Mouse (Mus musculus) kidney, postnatal 14 days (tissue): ENCODE results near the gene Fgfr2.

Experiments
- DNase-seq: peaks from one replicate; pipeline ENCODE4 v3.0.0; 2022; ENCODE audit warnings: mixed read lengths

Gene Fgfr2

DNA sequence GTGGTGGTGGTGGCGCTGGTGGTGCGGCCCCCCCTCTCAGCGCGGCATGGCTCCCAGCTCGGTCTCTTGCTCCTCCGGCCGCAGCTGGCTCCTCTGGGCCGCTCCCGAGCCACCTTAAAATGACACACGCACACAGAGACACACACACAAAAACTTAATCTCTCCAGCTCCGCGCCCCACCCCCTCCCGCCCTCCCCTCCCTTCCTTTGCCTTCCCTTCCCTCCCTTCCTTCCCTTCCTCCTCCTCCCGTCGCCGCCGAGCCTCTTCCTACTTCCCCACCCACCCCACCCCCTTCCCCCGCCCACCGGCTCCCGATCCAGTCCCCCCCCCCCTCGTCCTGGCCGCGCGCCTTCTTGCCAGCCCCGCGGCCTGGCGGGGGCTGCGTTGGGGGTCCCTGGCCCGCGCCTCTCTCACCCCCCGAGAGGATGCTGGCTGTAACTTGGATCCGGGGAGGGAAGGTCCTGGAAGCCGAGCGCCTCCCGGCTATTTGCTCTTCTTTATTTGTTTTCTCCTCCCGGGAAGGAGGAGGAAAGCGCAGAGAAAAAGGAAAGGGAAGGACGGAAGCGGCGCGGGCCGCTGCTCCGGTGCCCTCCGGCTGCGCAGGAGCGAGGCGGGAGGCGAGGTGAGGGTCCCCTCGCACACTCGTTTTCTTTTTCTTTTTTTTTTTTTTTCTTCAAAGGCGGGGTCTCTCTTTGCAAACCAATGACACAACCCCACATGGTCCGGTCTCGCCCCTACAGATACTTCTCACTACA, at the start of gene Fgfr2:
Gene Fgfr2 (minus strand): TSS at position 107 of the 755 bp plus-strand sequence.
- DNase-seq = peak; percentile 84

DNA sequence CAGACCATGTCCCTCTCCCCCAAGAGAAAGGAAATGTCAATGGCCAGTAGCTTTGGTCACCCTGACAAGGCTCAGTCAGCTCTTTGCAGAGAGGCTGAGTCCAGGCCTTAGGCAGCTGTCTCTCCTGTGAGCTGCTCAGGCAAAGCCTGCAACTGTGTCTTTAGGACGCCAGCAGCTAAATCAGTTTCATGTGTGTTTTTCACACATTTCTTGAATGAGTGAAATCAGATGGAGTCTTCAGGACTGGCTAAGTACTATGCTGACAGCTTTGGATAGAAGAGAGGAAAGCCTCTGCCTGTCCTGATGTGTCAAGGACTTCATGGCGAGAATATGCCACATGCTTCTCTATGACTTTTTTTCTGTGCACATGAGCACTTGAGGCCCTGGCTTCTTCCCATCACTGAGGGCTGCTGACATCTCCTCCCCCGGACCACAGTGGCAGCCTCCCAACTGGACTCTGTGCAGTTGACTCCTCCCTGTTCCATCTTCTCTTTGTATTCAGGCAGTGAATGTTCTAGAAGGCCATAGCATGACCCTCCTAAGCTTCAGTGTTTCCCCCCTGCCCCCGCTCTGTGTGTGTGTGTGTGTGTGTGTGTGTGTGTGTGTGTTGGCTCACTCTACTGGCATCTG, 48.4 kb upstream of the Fgfr2 start:
- peak; percentile 43 for DNase-seq

DNA sequence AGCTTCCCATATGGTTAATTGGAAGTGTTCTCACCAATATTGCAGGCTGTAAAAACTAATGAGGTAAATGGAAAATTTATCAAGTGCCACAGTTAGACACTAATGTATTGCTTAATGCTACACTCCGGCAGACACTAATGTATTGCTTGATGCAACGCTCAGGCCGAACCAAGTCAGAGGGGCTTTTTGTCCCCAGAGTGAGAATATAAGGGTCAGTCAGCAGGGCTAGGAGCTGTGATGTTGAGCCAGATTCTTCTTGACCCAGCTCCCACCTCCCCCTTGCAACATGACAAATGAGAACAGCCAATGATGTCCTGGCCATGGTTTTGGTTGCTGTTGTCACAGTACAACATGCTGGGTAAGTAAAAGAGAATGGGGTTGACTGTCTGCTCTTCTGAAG, 45.8 kb upstream of the Fgfr2 start:
- no peak for DNase-seq

DNA sequence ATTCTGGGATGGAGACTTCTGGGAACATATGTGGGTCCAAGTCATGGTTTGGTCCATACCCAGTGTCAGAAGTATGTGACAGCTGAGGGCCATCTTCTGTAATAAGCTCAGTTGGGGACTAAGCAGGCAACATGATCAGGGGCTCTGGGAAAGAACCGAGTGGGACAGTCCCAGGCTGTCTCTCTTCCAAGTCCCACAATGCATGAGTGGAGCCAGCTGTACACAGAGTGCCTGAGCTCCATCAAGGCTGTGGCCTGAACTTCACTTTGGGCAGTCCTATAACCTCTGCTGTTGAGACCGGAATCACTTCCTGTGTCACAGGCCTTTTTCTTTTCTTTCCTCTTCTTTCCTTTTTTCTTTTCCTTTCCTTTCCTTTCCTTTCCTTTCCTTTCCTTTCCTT, 44.8 kb upstream of the Fgfr2 start:
- no peak for DNase-seq

DNA sequence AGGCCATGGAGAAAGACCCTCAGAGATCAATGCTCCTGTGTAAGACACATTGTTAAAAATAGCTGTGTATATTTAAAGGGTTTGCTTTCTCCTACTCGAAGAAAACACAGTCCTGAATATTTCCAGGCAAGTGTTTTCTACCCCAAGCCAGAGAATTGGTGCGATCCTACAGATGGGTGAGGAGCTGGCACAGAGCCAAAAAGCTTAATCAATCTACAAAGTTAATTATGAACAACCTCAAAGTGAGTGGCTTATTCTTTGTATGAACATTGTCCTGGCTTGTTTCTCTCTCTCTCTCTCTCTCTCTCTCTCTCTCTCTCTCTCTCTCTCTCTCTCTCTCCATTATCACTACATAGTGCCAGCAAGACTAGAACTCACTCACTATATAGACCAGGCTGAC, 41.6 kb upstream of the Fgfr2 start:
- peak; percentile 29 for DNase-seq

DNA sequence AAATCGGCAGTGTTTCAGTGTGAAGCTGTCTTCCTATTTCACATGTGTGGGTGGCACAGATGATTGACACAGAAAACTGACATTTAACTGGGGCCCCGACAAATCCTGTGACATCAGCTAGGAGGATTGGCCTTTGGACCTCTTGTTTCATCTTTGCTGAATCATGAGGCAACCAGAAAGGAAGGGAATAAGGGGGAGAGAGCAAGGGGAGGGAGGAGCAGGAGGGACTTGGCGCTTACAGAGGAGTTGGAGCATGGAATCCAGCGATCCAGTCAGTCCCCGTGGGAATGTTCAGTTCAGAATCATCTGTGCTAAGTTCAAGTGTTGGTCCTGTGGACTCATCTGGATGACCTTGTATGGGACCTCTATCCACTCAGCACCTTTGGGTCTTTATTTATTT, 39.9 kb upstream of the Fgfr2 start:
- DNase-seq = peak; percentile 46

DNA sequence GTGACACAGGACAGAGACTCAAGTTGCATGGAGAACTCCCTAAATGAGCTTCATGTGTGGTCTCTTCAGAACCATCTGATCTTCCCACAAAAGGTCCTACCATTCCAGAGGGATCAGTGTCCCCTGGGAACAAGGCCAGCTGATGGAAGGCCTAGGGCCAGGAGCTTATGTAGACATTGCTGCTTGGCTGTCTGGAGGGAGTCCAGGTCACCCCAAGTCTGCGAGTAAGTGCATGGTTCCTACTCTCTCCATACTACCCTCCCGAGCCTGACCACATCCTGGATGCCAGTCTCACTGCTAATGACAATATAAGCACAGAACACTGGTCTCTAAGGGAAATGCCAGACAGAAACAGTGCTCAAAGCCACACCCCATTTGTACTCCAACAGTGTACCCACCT, 39.0 kb upstream of the Fgfr2 start:
- no peak for DNase-seq

DNA sequence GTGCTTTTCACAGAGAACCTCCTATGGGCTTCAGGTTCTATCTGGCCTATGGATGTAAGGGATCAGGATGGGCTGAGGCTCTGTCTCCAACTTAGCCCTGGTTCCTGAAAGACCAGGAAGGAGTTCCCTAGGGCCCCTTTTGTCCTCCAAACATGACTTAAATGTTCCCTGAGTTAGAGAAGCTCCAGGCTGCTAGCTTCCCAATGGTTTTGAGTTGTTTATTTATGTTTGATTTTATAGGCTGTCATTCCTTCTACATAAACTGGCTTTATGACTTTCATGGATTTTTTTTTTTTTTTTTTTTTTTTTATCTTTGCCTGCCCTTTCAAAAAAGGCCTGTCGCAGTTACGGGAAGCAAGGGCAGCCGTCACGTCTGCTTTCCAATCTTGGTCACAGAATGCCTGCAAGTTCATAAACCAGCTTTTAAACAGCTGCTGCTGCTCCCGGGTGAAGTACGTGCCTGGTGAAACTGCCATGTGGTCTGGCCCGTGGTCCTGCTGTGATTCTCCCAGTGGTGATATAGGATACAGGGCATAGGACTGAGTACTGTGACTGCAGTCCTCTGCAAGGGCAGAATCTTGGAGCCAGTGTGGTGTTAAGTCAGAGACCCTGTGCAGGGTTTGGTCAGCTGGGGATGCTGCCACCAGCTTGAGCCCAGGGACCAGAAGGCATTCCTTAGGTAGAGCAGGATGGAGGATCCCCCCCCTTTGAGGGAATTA, 38.4 kb upstream of the Fgfr2 start:
- DNase-seq = no peak

DNA sequence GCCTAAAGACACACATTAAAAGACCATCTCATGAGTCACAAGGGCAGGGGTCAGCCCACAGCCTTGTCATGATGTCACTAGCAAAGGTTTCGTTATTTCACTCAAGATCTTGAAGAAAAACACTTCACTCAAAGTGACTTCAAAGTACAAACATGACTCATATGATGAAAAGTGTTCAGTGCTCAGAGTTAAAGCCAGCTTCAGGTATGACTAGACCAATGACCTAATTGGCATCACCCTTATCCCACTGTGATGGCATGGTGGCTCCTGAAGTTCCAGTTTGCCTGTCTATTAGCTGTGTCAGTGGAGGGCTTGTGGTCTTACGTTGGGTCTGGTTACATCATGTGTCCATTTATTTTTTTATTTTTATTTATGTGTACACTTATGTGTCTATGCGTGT, 36.4 kb upstream of the Fgfr2 start:
- DNase-seq = no peak

GRCm38 (mm10) chr7:133155621-133156020, 32.5 kb upstream of the Fgfr2 start:
- no peak for DNase-seq

DNA sequence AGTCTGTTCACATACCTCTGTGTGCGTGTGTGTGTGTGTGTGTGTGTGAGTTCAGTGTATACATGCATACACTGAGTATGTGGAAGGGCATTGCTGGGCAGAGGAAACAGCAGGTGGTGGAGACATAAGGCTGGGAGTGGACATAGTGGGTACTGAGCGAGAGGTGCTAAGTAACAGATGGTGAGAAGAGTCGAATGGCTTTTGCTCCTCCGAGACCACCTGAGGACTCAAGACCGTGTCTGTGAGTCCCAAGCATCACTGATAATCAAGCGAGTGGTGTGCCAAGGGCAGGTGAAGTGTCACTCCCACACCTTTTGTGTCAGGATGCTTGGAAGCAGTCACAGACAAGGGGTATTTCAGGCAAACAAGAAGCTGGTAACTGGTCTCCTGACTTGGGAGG, 31.7 kb upstream of the Fgfr2 start:
- DNase-seq = no peak

DNA sequence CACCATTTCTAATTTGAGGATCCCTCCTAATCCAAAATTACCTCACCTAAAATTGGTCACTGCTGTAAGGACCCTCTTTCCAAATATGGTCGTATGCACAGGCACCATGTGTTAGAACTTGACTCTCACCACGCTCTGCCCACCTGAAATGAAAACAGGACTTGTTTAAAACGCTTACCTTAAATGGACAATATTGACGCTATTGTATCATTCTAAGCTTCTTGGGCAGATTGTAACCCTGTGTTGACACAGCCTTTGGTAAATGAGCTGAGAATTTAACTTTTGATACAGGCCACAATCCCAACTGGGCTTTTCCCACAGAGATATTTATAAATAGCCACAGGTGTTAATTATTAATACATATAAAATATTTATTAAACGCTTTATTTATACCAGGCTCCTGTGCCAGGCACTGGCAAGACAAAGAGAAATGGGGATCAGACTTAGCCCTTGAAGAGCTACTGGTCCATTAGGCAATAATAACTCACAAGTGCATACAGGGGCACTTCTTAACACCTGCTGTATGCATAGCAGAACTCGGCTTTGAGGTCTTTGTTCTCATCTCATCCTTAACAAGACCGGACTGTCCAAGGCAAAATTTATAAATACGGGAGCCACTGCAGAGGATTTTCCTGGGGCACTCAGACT, 16.7 kb upstream of the Fgfr2 start:
- DNase-seq = no peak

DNA sequence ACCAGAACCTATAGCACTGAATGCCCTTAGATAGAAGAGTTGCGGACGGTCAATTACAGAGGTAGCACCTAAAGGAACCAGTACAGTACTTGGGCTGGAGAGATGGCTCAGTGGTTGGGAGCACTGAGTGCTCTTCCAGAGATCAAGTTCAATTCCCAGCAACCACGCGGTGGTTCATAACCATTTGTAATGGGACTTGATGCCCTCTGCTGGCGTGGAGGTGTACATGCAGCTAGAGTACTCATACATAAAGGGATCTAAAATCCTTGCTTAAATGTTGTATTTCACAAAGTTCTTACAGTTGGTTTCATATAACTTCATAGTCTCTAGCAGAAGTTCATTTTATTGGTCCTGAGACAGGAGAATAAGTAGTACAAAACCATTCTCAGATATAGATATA, 10.4 kb upstream of the Fgfr2 start:
- no peak for DNase-seq

- no peak for DNase-seq
Measured at GRCm38 (mm10) chr7:133132702-133133101, 9.6 kb upstream of the Fgfr2 start.

- no peak for DNase-seq
Measured at GRCm38 (mm10) chr7:133124701-133125485, 1.7 kb upstream of the Fgfr2 start.

DNA sequence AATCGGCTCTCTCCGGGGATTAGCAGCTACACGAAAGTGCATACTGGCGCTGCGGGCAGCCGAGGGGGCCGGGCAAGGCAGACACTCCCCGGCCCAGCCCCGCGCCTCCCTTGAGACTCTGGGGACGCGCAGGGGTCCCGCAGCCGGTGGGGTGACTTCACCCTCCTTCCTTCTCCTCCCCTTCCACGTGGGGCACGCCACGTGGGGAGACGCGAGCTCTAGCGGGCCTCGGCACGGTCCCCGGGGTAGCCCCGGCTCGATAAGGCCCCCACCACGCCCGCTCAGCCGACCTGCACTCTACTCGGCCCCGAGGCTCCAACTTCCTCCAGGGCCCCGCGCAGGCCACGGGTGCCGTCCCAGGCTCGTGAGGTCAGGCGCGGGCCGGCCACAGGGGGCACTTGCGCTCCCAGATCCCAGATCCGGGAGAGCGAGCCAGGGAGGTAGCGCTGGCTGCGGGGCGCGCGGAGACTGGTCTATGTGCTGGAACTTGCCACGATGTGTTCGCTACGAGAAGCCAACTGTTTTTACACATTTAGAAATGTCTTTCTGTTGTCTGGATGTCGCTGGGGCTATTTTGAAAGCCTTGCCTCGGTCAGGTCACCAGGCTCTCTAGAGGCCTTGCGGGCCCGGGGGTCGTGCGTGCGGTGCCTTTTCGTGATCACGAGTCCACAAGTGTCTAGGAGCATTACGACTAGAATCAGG, 1.0 kb upstream of the Fgfr2 start, which contains the start of gene Ctbp2:
Gene Ctbp2 (minus strand): TSS at position 356 of the 702 bp plus-strand sequence.
- peak; percentile 92 for DNase-seq

DNA sequence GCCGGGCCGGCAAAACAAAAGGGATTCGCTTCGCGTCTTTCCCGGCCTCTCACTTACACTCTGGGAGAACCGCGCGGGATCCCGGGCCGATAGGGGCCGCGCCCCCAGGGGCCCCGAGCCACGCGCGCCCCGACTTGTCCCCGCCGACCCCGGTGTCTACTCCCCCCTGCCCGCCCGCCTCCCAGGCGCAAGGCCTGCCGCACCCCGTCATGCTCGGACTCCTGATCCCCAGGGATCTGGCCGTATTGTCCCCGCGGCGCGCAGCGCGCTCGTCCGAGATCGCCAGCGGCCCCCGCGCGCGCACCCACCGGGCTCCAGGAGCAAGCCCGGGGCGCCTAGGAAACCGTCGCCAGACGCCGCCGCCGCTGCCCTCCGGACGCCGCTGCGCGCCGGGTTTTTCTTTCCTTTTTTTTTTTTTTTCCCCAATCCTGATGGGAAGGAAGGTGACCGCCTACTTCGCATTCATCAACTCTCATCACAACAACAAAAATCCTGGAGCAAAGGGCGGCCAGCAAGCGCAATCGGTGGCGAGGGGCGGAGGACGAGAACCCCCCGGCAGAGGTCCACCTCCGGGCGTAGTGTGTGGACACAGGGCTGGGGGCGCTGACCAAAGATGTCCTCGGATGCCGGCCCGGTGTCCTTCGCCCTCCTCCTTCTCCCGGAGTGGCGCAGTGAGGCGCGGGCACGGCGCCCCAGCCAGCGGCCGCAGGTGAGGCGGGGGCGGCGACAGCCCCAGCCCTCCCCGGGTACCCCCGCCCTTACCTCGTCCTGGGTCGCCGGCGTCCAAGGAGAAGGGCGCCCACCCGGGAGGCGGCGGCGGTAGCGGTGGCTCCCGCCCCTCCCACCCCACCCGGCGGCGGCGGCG, 539 bp downstream of the Fgfr2 start:
- DNase-seq = peak; percentile 72

DNA sequence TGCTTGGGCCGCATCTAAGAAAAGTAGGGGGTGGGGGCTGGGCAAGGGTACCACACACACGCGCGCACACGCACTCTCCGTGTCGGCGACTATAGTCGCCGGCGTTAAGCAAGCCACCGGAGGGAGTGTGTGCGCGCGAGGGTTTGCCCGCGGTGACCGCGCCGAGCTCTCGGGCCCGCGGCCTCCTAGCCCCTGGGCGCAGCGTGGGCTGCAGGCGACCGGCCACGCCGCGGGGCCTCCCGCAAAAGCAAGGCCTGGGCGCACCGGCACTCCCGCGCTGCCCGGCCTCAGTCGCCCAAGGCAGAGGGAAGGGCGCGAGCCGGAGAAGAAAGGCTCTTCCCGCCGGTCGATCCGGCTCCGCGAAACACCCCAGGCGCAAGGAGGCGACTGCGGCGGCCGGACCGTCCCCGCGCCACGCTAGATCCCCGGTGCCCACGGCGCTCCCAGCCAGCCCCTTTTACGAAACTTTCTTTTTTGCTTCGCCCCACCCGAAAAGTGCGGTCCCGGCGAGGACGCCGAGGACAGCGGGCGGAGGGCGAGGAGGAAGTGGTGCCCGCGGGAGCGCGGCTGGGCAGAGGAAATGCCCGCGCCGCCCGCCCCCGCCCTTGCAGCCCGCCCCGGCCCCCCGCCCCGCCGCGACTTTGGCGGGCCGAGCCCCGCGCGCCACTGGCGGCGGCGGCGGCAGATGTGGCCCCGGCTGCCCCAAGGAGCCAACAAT, 1.3 kb downstream of the Fgfr2 start:
- peak; percentile 61 for DNase-seq

GRCm38 (mm10) chr7:133121080-133121607, 2.0 kb downstream of the Fgfr2 start:
- no peak for DNase-seq

- no peak for DNase-seq
Measured at GRCm38 (mm10) chr7:133120221-133120751, 2.9 kb downstream of the Fgfr2 start.
